Mouse (Mus musculus): ENCODE measurements at regions not wholly inside any gene's neighbourhood (a gene's known extent, or its start where the extent isn't known, plus 50 kb on each side); places are given as distances from the start of the nearest gene placed in this dataset.

DNA sequence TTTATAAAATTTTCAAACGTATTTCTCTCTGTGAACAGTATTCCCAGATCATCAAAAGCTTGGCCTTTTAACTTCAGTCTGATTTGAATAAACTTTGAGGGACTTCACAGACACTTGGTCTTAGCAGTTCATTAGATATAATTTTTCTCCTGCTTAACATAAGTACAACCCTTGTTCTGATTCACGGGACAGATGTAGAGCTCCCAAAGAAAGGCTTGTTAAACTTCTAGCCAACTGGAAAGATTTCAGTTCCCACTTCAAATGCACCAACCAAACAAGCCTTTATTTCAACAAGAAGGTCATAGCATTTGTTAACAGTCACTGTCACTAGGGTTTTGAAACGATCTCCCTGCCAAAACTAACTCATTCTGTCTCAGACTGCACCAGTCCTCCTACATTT is 727.1 kb downstream of the Flrt2 start:
- TF ChIP-seq CTCF (IDR thresholded peaks at IDR 0.05; ENCODE audit: control insufficient read depth, insufficient read depth, insufficient replicate concordance, low read depth, low read length), result no peak
- no peak for TF ChIP-seq POLR2A (IDR thresholded peaks at IDR 0.05; ENCODE audit: control insufficient read depth, low read depth, low read length)

All from testis, adult 2 months (tissue).